Mouse (Mus musculus) olfactory bulb, adult 2 months (tissue): ENCODE results near the gene Lama2.

Experiments used
- CTCF ChIP-seq: fragments of 200-500 bp; IDR thresholded peaks from 2 replicates; pipeline ENCODE4 v1.5.1; 2012; ENCODE audit warnings: low read depth, mild to moderate bottlenecking, low read length, moderate library complexity; ENCODE audit not compliant: insufficient read depth
- POLR2A ChIP-seq: fragments of 200-500 bp; IDR thresholded peaks from 2 replicates; pipeline ENCODE4 v1.6.1; 2012; ENCODE audit warnings: mild to moderate bottlenecking, low read depth, low read length, moderate library complexity; ENCODE audit not compliant: insufficient read depth

GRCm38 (mm10) chr10:27468274-27468673 lies 151.3 kb downstream of the Lama2 start:
- TF ChIP-seq CTCF (no peak), POLR2A (no peak)
